Mouse (Mus musculus) hindbrain, embryonic 12.5 days (tissue): Measurements from ENCODE around the gene Mcat. TPM values are rescaled to one million over a fixed set of nuclear protein-coding genes. Genes with fewer than 3 reads are reported as not detected.
A peak's percentile ranks its signal among the peaks of the same experiment; 100 is the strongest.

Experiments
- ATAC-seq: fragments of 200-750 bp; cut with Nextera tagmentation; 2 replicates; pipeline ENCODE4 v1.8.0; 2017; ENCODE audit warnings: moderate TSS enrichment; ENCODE audit not compliant: low FRiP score
- H3K27ac ChIP-seq: fragments of 300-500 bp; sonication (generic); 2 replicates; pipeline ENCODE4 v1.5.1; 2016; ENCODE audit warnings: mild to moderate bottlenecking
- H3K27me3 ChIP-seq: fragments of 300-500 bp; sonication (generic); 2 replicates; pipeline ENCODE4 v1.6.1; 2016; ENCODE audit warnings: mild to moderate bottlenecking
- H3K36me3 ChIP-seq: fragments of 300-500 bp; sonication (generic); 2 replicates; pipeline ENCODE4 v1.6.1; 2016; ENCODE audit warnings: mild to moderate bottlenecking
- H3K4me1 ChIP-seq: fragments of 300-500 bp; sonication (generic); 2 replicates; pipeline ENCODE4 v1.6.1; 2016
- H3K4me2 ChIP-seq: fragments of 300-500 bp; sonication (generic); replicated peaks from 2 replicates; pipeline ENCODE4 v1.6.1; 2016; ENCODE audit warnings: mild to moderate bottlenecking
- H3K4me3 ChIP-seq: fragments of 300-500 bp; sonication (generic); 2 replicates; pipeline ENCODE4 v1.5.1; 2016; ENCODE audit warnings: mild to moderate bottlenecking
- H3K9ac ChIP-seq: fragments of 300-500 bp; sonication (generic); 2 replicates; pipeline ENCODE4 v1.6.1; 2016; ENCODE audit warnings: mild to moderate bottlenecking, moderate library complexity
- H3K9me3 ChIP-seq: fragments of 300-500 bp; sonication (generic); replicated peaks from 2 replicates; pipeline ENCODE4 v1.6.1; 2016; ENCODE audit warnings: mild to moderate bottlenecking
- WGBS: fragments of 180-500 bp; shearing (Covaris S2); methylation state at CpG from one replicate; pipeline ENCODE4 v1.1.7; 2016; 5-methylcytosine and 5-hydroxymethylcytosine counted together
- polyA plus RNA-seq: library from polyadenylated mRNA; unstranded; fragments of >200 nt; fragmentation: Nextera tagmentation; extraction: Ambion mirVana; gene quantifications from 2 replicates; pipeline ENCODE4 v1.2.1, GENCODE M21; 2016

The Mcat gene
- polyA plus RNA-seq, 1 experiment from 2014 or later = 40.7 TPM

DNA sequence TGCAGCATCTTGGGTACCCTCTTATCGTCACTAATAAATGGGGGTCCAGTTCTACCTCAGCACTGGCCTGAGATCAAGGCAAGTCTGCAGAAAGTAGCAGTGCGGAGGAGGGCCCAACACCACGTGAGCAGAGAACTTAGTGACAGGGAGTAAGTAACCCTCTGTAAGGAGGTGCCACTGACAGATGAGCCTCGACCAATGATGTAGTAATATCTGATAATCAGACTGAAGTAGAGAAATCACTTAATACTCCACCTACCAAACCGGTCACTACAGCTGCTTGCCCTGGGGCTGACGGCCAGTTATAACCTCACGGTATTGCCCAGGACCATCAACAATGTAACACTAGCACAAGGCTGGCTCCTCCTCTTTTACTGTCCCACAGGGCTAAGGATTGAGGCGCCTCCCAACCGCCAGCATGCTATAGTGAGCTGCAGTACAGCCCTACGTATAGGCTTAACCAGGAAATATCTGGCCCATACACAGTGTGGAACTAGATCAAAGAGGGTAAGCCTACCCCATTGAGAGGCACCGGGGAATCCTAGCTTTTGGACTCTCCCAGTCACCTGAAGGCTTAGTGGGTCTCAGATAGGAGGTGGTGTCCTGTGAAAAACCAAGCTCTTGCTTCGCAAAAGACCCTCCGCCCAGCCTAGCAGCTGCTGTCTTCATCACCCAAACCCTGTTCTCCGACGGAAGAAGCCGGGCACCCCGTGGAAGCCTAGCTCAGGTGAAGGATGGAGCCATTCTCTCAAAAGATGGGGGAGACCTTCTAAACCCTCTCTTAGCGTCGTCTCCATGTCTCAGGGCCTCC, 30.3 kb upstream of the Mcat start:
- 11% methylated on average over 19 of the region's 19 CpGs for whole genome bisulfite sequencing
- peak; percentile 35 for ATAC-seq
- H3K27ac ChIP-seq = no peak overlapping the region
- H3K4me3 ChIP-seq = peak overlapping the region; percentile 89
- peak overlapping the region; percentile 82 for H3K4me2 ChIP-seq
- no peaks in the 10 kb centered on the region for H3K27me3 ChIP-seq
- no peaks in the 10 kb centered on the region for H3K9me3 ChIP-seq
- peaks cover 10% of the 10 kb centered on the region; the same call in 1 of the 2 replicates for H3K36me3 ChIP-seq
- H3K4me1 ChIP-seq = peaks cover 17% of the 10 kb centered on the region
- H3K9ac ChIP-seq = peak overlapping the region; percentile 87

- peak overlapping the region; percentile 87; the same call in 1 of the 2 replicates for H3K9ac ChIP-seq
- ATAC-seq = no peak
Measured at GRCm38 (mm10) chr15:83593189-83593585, 29.6 kb upstream of the Mcat start.

GRCm38 (mm10) chr15:83592260-83593188, 28.9 kb upstream of the Mcat start:
- H3K4me1 ChIP-seq = peaks cover 17% of the 10 kb centered on the region
- ATAC-seq = no peak
- H3K27ac ChIP-seq = no peak overlapping the region
- H3K4me2 ChIP-seq = 0 out of 2 replicates have a peak overlapping the region, but pooled peaks have one; percentile 82
- peaks cover 21% of the 10 kb centered on the region for H3K36me3 ChIP-seq
- no peaks in the 10 kb centered on the region for H3K9me3 ChIP-seq
- 0 out of 2 replicates have a peak overlapping the region, but pooled peaks have one; percentile 87 for H3K9ac ChIP-seq
- no peak overlapping the region for H3K4me3 ChIP-seq
- no peaks in the 10 kb centered on the region for H3K27me3 ChIP-seq
- 77% methylated on average over 8 of the region's 8 CpGs for WGBS

More at GRCm38 (mm10) chr15:83593189-83593585, 29.6 kb upstream of the Mcat start:
- Histone ChIP-seq H3K9me3 (no peaks in the 10 kb centered on the region), H3K27me3 (no peaks in the 10 kb centered on the region), H3K4me2 (peak overlapping the region; percentile 82), H3K4me1 (peaks cover 17% of the 10 kb centered on the region), H3K27ac (no peak overlapping the region), H3K36me3 (peaks cover 17% of the 10 kb centered on the region), H3K4me3 (no peak overlapping the region)

DNA sequence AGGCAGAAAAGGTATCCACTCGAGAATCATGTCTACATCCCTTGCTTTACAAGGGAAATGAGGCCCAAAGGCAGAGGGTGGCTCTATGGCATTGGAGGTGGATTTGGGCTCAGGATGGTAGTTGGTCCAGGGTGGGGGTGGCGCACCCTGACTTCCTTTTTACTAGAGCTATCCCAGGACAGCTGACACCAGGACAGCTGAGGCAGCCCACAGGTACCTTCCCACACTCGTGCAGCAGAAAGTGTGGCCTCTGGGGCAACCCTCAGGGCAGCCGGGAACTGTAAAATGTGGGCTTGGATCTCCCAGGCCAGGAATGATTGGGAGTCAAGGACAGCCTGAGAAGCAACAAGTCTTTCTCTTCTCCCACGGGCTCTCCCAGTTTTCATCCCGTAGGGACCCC, 28.2 kb upstream of the Mcat start:
- Histone ChIP-seq H3K27me3 (no peaks in the 10 kb centered on the region), H3K4me2 (no peak overlapping the region), H3K36me3 (peaks cover 28% of the 10 kb centered on the region), H3K27ac (no peak overlapping the region), H3K9ac (no peak overlapping the region), H3K4me1 (peaks cover 17% of the 10 kb centered on the region), H3K9me3 (peaks cover 2% of the 10 kb centered on the region), H3K4me3 (no peak overlapping the region)
- 90% methylated on average over 6 of the region's 6 CpGs for WGBS
- ATAC-seq = no peak

DNA sequence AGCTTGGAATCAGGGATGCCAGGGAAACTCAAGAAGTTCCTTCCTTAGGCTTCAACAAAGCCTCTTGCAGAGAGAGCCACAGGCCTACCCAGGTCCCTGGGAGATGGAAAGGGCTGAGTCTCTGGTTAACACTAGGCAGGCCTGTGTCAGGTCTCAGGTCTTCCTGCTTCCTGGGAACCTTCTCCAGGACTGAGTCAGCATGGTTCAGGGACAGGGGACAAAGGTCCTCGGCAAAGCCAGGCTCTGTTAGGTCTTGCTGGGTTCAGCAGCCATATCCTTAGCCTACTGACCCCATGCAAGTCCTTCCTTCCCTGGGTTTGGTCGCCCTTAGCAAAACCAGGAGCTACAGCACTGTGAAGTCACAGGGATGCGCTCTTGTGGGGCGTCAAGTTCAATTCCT, 27.3 kb upstream of the Mcat start:
- Histone ChIP-seq H3K9me3 (peaks cover 11% of the 10 kb centered on the region), H3K4me1 (peaks cover 17% of the 10 kb centered on the region), H3K27ac (no peak overlapping the region), H3K9ac (no peak overlapping the region), H3K4me3 (no peak overlapping the region), H3K4me2 (no peak overlapping the region), H3K27me3 (no peaks in the 10 kb centered on the region), H3K36me3 (peaks cover 38% of the 10 kb centered on the region)
- ATAC-seq = no peak
- 92% methylated on average over 4 of the region's 4 CpGs for WGBS

DNA sequence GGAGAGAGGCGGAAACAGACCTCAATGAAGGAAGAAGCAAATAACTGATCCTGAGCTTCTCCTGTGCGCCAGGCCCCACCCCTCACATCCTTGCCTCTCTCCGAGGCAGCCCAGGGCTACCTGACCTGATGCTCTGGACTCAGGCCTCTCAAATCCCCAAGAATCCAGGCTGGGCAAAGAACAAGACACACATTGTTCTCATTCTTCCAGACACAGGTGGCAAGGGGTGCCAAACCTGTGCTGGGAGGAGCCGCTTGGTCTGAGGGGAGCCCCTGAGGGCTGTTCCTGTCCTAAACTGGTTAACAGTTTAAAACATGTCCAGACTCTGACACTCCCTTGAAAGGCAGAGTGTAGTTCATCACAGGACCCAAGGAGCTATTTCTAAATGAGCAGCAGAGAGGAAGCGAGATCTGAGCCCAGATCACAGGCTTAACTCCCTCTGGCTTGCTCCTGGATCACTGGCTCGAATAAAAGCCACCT, 21.2 kb upstream of the Mcat start:
- 86% methylated on average over 6 of the region's 6 CpGs for WGBS
- Histone ChIP-seq H3K9ac (no peak overlapping the region), H3K27me3 (no peaks in the 10 kb centered on the region), H3K4me2 (no peak overlapping the region), H3K27ac (no peak overlapping the region), H3K36me3 (peaks cover 86% of the 10 kb centered on the region), H3K4me3 (no peak overlapping the region), H3K9me3 (peaks cover 13% of the 10 kb centered on the region), H3K4me1 (no peaks in the 10 kb centered on the region)
- ATAC-seq = no peak

GRCm38 (mm10) chr15:83583419-83584156, 20.0 kb upstream of the Mcat start:
- Histone ChIP-seq H3K27me3 (no peaks in the 10 kb centered on the region), H3K9me3 (peaks cover 13% of the 10 kb centered on the region), H3K36me3 (peaks cover 94% of the 10 kb centered on the region), H3K4me3 (no peak overlapping the region), H3K9ac (no peak overlapping the region), H3K4me1 (no peaks in the 10 kb centered on the region), H3K4me2 (no peak overlapping the region), H3K27ac (no peak overlapping the region)
- WGBS = 72% methylated on average over 8 of the region's 8 CpGs
- ATAC-seq = no peak

DNA sequence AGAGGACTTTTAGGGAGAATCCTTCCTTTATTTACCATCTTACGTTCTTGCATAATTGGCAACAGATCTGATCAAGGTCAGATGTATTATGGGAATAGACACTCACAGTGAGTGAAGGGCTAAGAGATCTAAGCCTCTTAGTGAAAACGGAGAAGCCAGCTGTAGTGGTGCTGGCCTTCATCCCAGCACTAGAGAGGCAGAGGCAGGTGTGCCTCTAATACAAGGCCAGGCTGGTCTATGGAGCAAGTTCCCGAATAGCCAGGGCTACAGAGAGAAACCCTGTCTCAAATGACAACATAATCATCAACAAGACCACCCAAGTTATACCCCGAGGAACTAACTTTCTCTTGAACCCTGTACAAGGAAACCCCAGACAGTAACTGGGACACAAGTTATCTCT, 19.3 kb upstream of the Mcat start:
- no peak overlapping the region for H3K9ac ChIP-seq
- no peak for ATAC-seq
- WGBS = 88% methylated on average over 4 of the region's 4 CpGs
- no peak overlapping the region for H3K4me2 ChIP-seq
- peaks cover 13% of the 10 kb centered on the region for H3K9me3 ChIP-seq
- H3K4me3 ChIP-seq = no peak overlapping the region
- no peaks in the 10 kb centered on the region for H3K4me1 ChIP-seq
- H3K36me3 ChIP-seq = peaks cover 94% of the 10 kb centered on the region
- no peak overlapping the region for H3K27ac ChIP-seq
- H3K27me3 ChIP-seq = no peaks in the 10 kb centered on the region

GRCm38 (mm10) chr15:83576651-83577050, 13.1 kb upstream of the Mcat start:
- H3K36me3 ChIP-seq = peaks cover 70% of the 10 kb centered on the region

DNA sequence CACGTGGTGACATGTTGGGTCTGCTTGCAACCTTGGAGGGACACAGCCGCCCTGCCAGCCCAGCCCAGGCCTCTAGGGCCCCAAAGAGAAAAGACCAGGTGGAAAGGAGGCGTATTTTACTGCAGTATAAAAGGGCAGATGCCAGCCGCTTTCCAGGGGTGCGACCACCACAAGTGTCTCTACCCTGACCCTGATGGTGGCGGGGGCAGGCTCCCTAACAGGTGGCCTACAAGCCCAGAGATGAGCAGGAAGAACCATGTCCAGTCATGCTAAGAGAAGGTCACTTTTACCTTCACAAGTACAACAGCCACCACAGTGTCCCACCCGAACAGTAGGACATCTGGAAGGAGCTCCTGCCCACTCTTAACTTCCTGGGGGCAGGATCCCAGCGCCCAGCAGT, 12.0 kb upstream of the Mcat start:
- peaks cover 59% of the 10 kb centered on the region for H3K36me3 ChIP-seq
- ATAC-seq = no peak
- H3K9ac ChIP-seq = no peak overlapping the region
- H3K4me2 ChIP-seq = no peak overlapping the region
- H3K27ac ChIP-seq = no peak overlapping the region
- H3K9me3 ChIP-seq = no peaks in the 10 kb centered on the region
- no peak overlapping the region for H3K4me3 ChIP-seq
- no peaks in the 10 kb centered on the region for H3K27me3 ChIP-seq
- H3K4me1 ChIP-seq = no peaks in the 10 kb centered on the region
- WGBS = 93% methylated on average over 8 of the region's 8 CpGs

More at GRCm38 (mm10) chr15:83576651-83577050, 13.1 kb upstream of the Mcat start:
- no peaks in the 10 kb centered on the region for H3K9me3 ChIP-seq
- no peaks in the 10 kb centered on the region for H3K4me1 ChIP-seq
- H3K4me3 ChIP-seq = no peak overlapping the region
- no peaks in the 10 kb centered on the region for H3K27me3 ChIP-seq
- ATAC-seq = no peak
- H3K9ac ChIP-seq = no peak overlapping the region
- 91% methylated on average over 9 of the region's 9 CpGs for WGBS
- H3K27ac ChIP-seq = no peak overlapping the region
- H3K4me2 ChIP-seq = no peak overlapping the region

GRCm38 (mm10) chr15:83574731-83575351, 11.3 kb upstream of the Mcat start:
- Histone ChIP-seq H3K4me2 (no peak overlapping the region), H3K27ac (no peak overlapping the region), H3K4me1 (no peaks in the 10 kb centered on the region), H3K9me3 (no peaks in the 10 kb centered on the region), H3K36me3 (peaks cover 52% of the 10 kb centered on the region), H3K4me3 (no peak overlapping the region), H3K9ac (no peak overlapping the region), H3K27me3 (no peaks in the 10 kb centered on the region)
- no peak for ATAC-seq
- WGBS = 92% methylated on average over 6 of the region's 6 CpGs
